ENCODE assay signal across 18 mouse cellular contexts in the genomic region with DNA sequence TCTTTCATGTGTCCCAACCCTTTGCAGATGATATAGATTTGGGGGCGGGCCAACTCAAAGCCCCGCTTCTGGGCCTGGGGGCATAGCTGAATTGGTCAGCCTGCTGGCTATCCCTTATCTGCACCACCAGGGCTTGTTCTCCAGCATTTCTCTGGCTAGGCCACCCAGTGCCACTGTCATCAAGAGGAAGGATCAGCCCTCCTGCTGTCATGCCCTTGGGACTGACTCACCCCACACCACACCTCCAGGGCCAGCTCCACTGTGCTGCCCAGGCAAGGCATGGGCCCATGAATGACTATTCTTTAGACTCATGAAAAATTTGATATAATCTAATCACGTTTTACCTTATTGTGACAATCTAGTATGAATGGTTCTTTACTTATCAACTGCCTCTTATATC. TPM values are rescaled to one million over a fixed set of nuclear protein-coding genes. Genes with fewer than 3 reads are reported as not detected.
"Had no signal": no experiment of that assay in that cellular context is flagged by ENCODE, and none has a peak within 500 bp of the region (broad histone marks: within the 10 kb centered on the region; RNA-seq: fewer than 3 reads in every experiment).

No protein-coding gene starts in this region.

- ATAC-seq: liver, embryonic 12.5 days had no signal

- H3K36me3 ChIP-seq: limb, embryonic 10.5 days; limb, embryonic 13.5 days; liver, embryonic 12.5 days; liver, embryonic 15.5 days; lung, embryonic 15.5 days had no signal

- H3K4me2 ChIP-seq: limb, embryonic 13.5 days; liver, embryonic 12.5 days; liver, embryonic 15.5 days; lung, embryonic 15.5 days; midbrain, embryonic 11.5 days had no signal

- H3K27me3 ChIP-seq: limb, embryonic 13.5 days; liver, embryonic 12.5 days; liver, embryonic 15.5 days; lung, embryonic 15.5 days had no signal

- DNase-seq: kidney, postnatal 25 days; layer of hippocampus, adult 9-11 months; liver; lung, adult 18-20 months; lung, postnatal 10 days; lung, postnatal 4 days; midbrain, embryonic 14.5 days; thymus, adult 18-20 months; thymus, postnatal 36 days had no signal

- H3K4me1 ChIP-seq: limb, embryonic 10.5 days; limb, embryonic 13.5 days; liver, embryonic 12.5 days; liver, embryonic 15.5 days; lung, embryonic 15.5 days had no signal

- H3K9me3 ChIP-seq: limb, embryonic 10.5 days; limb, embryonic 13.5 days; liver, embryonic 12.5 days; liver, embryonic 15.5 days; lung, embryonic 15.5 days had no signal

- H3K4me3 ChIP-seq: layer of hippocampus, adult 2 months; limb, embryonic 10.5 days; limb, embryonic 13.5 days; liver, embryonic 12.5 days; liver, embryonic 15.5 days; lung, embryonic 15.5 days had no signal

- H3K9ac ChIP-seq: limb, embryonic 13.5 days; liver, embryonic 12.5 days; liver, embryonic 15.5 days; lung, embryonic 15.5 days had no signal

- H3K27ac ChIP-seq: kidney, postnatal 0 days; layer of hippocampus, adult 2 months; limb, embryonic 10.5 days; limb, embryonic 13.5 days; liver, embryonic 12.5 days; liver, embryonic 15.5 days; lung, embryonic 15.5 days had no signal

RNA-seq across cellular contexts. Expression of a gene that starts 19.7 kb away (rescaled TPM):
- total RNA-seq: megakaryocyte-erythroid progenitor cell, adult 5-6 weeks had no signal
- polyA plus RNA-seq: kidney, postnatal 0 days; limb, embryonic 10.5 days; limb, embryonic 13.5 days; liver, embryonic 12.5 days; liver, embryonic 15.5 days had no signal
